Mouse (Mus musculus) effector memory CD4-positive, alpha-beta T cell, adult 7 months (primary cell): ENCODE data around the gene Serpina1b. TPM values are rescaled to one million over a fixed set of nuclear protein-coding genes. Genes with fewer than 3 reads are reported as not detected.

ENCODE experiments used
- polyA plus RNA-seq: library from polyadenylated mRNA; unstranded; fragments of 100-300 nt; shearing (Covaris generic); gene quantifications from one replicate; pipeline ENCODE4 v1.2.1, GENCODE M21; 2017

Serpina1b gene
- polyA plus RNA-seq: not detected

DNA sequence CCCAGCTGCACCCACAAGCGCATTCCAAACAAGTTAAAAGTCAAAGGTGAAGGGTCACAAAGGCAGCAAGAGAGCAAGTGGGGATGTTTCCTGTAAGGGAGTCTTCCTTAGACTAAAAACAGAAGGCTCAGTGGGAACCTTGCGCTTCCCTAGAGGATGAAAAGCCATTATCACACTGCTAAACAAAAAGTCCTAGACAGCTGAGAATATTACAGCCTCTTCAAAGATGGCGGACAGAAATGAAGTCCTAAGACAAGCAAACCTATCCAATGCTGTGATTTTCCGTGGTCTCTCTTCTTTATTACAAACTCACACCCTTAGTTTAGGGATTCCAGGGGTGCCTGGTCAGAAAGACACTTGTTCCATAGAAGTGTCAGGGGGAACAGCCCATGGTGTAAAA lies at the start of gene Serpina1b:
TSS of gene Serpina1b (minus strand) at position 101 of the 400 bp plus-strand sequence.

DNA sequence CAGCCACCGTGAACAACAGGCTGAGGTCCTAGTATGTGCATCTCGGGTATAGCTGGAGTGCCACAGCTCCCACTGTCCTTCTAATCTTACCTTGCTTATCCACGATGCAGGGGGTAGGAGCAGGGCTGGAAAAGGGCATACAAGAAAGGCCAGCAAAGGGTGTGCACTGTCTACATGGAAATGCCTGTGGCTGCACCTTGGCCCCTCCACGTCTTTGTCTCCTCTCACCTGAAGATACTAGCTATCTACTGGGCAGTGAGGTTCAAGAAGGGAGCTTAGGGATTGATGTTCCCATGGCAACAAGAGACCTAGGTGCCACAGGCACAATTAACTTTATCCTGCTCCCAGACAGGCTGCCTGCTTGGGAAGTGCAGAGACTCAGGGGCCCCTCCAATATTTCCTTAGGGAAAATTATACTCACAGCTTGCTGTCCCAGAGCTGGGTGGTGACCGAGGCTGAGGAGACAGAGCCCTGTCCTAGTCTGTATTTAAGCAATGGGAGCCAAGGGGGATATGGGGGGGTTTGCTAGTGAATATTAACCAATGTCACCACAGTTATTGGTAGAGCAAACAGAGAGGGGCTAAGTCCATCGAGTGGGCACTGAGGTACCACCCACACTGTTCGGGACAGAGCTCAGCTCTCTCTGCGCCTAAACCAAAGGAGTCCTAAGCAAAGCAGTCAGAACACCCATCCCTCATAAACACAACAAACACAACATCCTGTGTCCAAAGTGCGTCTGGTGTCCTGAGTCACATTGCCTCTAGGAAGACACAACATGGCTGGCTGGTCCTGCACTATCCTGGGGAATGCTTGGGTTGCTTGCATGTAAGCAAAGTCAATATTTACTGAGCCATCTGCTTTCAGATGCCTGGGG lies 33.2 kb upstream of the Serpina1b start, which contains the start of gene Serpina1a:
TSS of gene Serpina1a (minus strand) at position 462 of the 874 bp plus-strand sequence.

DNA sequence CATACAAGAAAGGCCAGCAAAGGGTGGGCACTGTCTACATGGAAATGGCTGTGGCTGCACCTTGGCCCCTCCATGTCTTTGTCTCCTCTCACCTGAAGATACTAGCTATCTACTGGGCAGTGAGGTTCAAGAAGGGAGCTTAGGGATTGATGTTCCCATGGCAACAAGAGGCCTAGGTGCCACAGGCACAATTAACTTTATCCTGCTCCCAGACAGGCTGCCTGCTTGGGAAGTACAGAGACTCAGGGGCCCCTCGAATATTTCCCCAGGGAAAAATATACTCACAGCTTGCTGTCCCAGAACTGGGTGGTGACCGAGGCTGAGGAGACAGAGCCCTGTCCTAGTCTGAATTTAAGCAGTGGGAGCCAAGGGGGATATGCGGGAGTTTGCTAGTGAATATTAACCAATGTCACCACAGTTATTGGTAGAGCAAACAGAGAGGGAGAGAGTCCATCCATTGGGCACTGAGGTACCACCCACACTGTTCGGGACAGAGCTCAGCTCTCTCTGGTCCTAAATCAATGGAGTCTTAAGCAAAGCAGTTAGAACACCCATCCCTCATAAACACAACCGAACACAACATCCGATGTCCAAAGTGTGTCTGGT lies 56.8 kb downstream of the Serpina1b start, which contains the start of gene Serpina1d:
TSS of gene Serpina1d (minus strand) at position 347 of the 606 bp plus-strand sequence.

DNA sequence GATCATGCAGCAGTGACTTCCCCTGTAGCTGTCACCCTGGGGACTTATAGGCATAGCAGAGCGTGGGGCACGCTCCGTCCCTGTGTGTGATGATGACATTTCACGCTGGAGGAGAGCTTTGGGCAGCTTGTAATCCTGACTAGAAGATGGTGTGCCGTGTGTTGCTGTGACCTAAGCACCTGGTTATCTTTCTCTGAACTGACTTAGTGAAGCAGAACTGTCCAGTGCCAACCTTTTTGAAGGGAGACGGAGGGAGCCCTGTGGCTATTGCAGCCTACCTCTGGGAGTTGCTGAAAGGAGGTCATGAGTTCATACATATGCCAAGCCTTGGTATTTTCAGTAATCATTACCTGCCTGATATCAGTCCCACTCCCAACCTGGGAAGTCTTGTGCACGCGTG lies 134.7 kb downstream of the Serpina1b start, which contains the start of gene Serpina1f:
TSS of gene Serpina1f (minus strand) at position 101 of the 400 bp plus-strand sequence.

Other genes with a start within 250 kb of the Serpina1b start
- gene Serpina10, start 198.9 kb downstream of the Serpina1b start, polyA plus RNA-seq: not detected
- not detected for gene Serpina6, start 173.2 kb downstream of the Serpina1b start, polyA plus RNA-seq
- not detected for gene Serpina16, start 154.2 kb downstream of the Serpina1b start, polyA plus RNA-seq
- not detected for gene Serpina1f, start 134.8 kb downstream of the Serpina1b start, polyA plus RNA-seq
- not detected for gene Serpina1d, start 56.8 kb downstream of the Serpina1b start, polyA plus RNA-seq
- not detected for gene Serpina1a, start 33.2 kb upstream of the Serpina1b start, polyA plus RNA-seq
- not detected for gene Serpina1c, start 74.5 kb upstream of the Serpina1b start, polyA plus RNA-seq
- not detected for gene Serpina1e, start 128.6 kb upstream of the Serpina1b start, polyA plus RNA-seq
- not detected for gene Serpina11, start 159.6 kb upstream of the Serpina1b start, polyA plus RNA-seq
- 0.22 TPM for gene Serpina9, start 183.4 kb upstream of the Serpina1b start, polyA plus RNA-seq
- gene Serpina12, start 214.1 kb upstream of the Serpina1b start, polyA plus RNA-seq: not detected